ENCODE assay signal across 13 mouse cellular contexts in genomic region chr1:190724591-190725380, GRCm38 (mm10).
A peak's percentile ranks its signal among the peaks of the same experiment; 100 is the strongest.
DNase-seq lines count a peak whose midpoint lies in the region; ATAC-seq and TF ChIP-seq lines count a peak whose summit lies in the region.
"Had no signal": no experiment of that assay in that cellular context is flagged by ENCODE, and none has a peak within 500 bp of the region (broad histone marks: within the 10 kb centered on the region; RNA-seq: fewer than 3 reads in every experiment).

No protein-coding gene starts in this region.

- H3K9me3 ChIP-seq in forebrain, embryonic 12.5 days, result no peaks in the 10 kb centered on the region
- H3K9me3 ChIP-seq in hindbrain, embryonic 15.5 days, result no peaks in the 10 kb centered on the region
- H3K9me3 ChIP-seq in midbrain, postnatal 0 days (ENCODE audit: low read length), result no peaks in the 10 kb centered on the region
- H3K9me3 ChIP-seq: heart, embryonic 13.5 days had no signal

- H3K4me1 ChIP-seq in forebrain, embryonic 12.5 days, result peaks cover 63% of the 10 kb centered on the region
- H3K4me1 ChIP-seq in hindbrain, embryonic 15.5 days (replicated peaks), result peaks cover 37% of the 10 kb centered on the region
- H3K4me1 ChIP-seq in midbrain, postnatal 0 days (ENCODE audit: insufficient read depth, low read length), result no peaks in the 10 kb centered on the region; the same call in 1 of the 2 replicates

- H3K27me3 ChIP-seq in forebrain, embryonic 12.5 days, result no peaks in the 10 kb centered on the region
- H3K27me3 ChIP-seq in hindbrain, embryonic 15.5 days, result no peaks in the 10 kb centered on the region
- H3K27me3 ChIP-seq in midbrain, postnatal 0 days (ENCODE audit: insufficient read depth, low read length), result no peaks in the 10 kb centered on the region
- H3K27me3 ChIP-seq: heart, embryonic 13.5 days had no signal

- peak; percentile 9; the same call in 1 of the 2 replicates for ATAC-seq in forebrain, embryonic 12.5 days (ENCODE audit: low FRiP score)
- ATAC-seq in hindbrain, embryonic 15.5 days (ENCODE audit: low FRiP score, low read depth), result peak; percentile 75
- ATAC-seq in midbrain, postnatal 0 days (ENCODE audit: low FRiP score), result peak; percentile 73
- ATAC-seq in inflammation-experienced regulatory T-cells, adult 6 months, result no peak
- ATAC-seq: intestine, postnatal 0 days had no signal

- no peak for TF ChIP-seq CTCF in midbrain, postnatal 0 days (IDR thresholded peaks at IDR 0.05)

- DNase-seq in embryo, embryonic 9.5 days (ENCODE audit: extremely low spot score), result peak; percentile 13
- no peak for DNase-seq in embryo, embryonic 10 days (ENCODE audit: low spot score)
- DNase-seq in midbrain, postnatal 0 days (ENCODE audit: low spot score), result peak; percentile 75
- DNase-seq in urinary bladder, postnatal 10 days (ENCODE audit: low spot score), result no peak
- DNase-seq in retina, postnatal 1 day, result no peak
- DNase-seq: adrenal gland, postnatal 14 days; thymus, postnatal 36 days had no signal

- no peak overlapping the region for H3K4me2 ChIP-seq in forebrain, embryonic 12.5 days
- peak overlapping the region; percentile 10; the same call in 1 of the 2 replicates for H3K4me2 ChIP-seq in hindbrain, embryonic 15.5 days
- H3K4me2 ChIP-seq in midbrain, postnatal 0 days (ENCODE audit: low read depth, low read length, poor library complexity, severe bottlenecking), result no peak overlapping the region
- H3K4me2 ChIP-seq: heart, embryonic 13.5 days had no signal

- no peaks in the 10 kb centered on the region for H3K36me3 ChIP-seq in forebrain, embryonic 12.5 days (replicated peaks)
- H3K36me3 ChIP-seq in hindbrain, embryonic 15.5 days, result no peaks in the 10 kb centered on the region
- H3K36me3 ChIP-seq in midbrain, postnatal 0 days (ENCODE audit: insufficient read depth, low read length), result no peaks in the 10 kb centered on the region
- H3K36me3 ChIP-seq: heart, embryonic 13.5 days had no signal

- no peak overlapping the region for H3K4me3 ChIP-seq in forebrain, embryonic 12.5 days (replicated peaks)
- H3K4me3 ChIP-seq in hindbrain, embryonic 15.5 days, result no peak overlapping the region
- no peak overlapping the region for H3K4me3 ChIP-seq in midbrain, postnatal 0 days (ENCODE audit: low read depth, low read length)
- H3K4me3 ChIP-seq: heart, embryonic 13.5 days had no signal

- 23% methylated on average over 21 of the region's 21 CpGs for WGBS in forebrain, embryonic 12.5 days
- 10% methylated on average over 21 of the region's 21 CpGs for WGBS in hindbrain, embryonic 15.5 days
- 15% methylated on average over 21 of the region's 21 CpGs for WGBS in midbrain, postnatal 0 days

- H3K9ac ChIP-seq in forebrain, embryonic 12.5 days, result no peak overlapping the region
- H3K9ac ChIP-seq in hindbrain, embryonic 15.5 days, result no peak overlapping the region
- no peak overlapping the region for H3K9ac ChIP-seq in midbrain, postnatal 0 days (replicated peaks; ENCODE audit: low read length, poor library complexity, severe bottlenecking)
- H3K9ac ChIP-seq: heart, embryonic 13.5 days; liver, embryonic 14.5 days had no signal

- H3K27ac ChIP-seq in forebrain, embryonic 12.5 days, result peak overlapping the region; percentile 75
- H3K27ac ChIP-seq in hindbrain, embryonic 15.5 days (replicated peaks), result peak overlapping the region; percentile 41
- no peak overlapping the region for H3K27ac ChIP-seq in midbrain, postnatal 0 days (ENCODE audit: low read depth, low read length)
- H3K27ac ChIP-seq: heart, embryonic 13.5 days; liver, embryonic 14.5 days had no signal

Comparison
In these comparisons a context has a peak if more than half of its experiments do, and no peak if none do; other contexts are left out.
1. DNase-seq: peak in embryo, embryonic 9.5 days (single experiment) and midbrain, postnatal 0 days (single experiment); none in embryo, embryonic 10 days (single experiment), urinary bladder, postnatal 10 days (single experiment) and retina, postnatal 1 day (single experiment).